Mouse (Mus musculus): ENCODE data around the gene Gm13271.
"Not testable (repeated sequence)": the region's sequence is repeated elsewhere in the genome, so short reads cannot be mapped to it uniquely, and the experiment has no call there.

DNA sequence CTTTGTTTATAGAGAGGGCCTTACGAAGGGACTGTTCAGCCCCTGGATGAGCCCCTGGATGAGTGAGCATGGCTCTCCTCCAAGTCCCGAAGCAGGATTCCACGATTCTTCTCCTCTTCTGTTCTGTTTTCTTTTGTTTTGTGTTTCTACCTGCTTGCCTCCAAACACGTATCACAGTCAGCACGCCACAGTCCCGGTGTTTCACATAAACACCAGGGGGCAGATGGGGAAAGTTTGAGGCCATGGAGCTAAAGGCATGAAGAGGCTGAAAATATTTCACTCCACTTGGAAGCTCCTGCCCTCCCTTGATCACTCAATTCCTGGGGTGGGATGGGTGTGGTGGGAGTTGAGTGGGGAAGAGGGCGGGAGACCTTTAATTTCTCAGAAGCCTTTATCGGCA, 7.1 kb downstream of the Gm13271 start:
- not testable (repeated sequence) for TF ChIP-seq POLR2A (IDR thresholded peaks at IDR 0.05; ENCODE audit: low read depth, low read length); CTCF (IDR thresholded peaks at IDR 0.05; ENCODE audit: borderline replicate concordance, insufficient read depth, low read length)

All from embryonic fibroblast, embryonic 13.5 days (primary cell).